Mouse (Mus musculus) CH12.LX (cell line): ENCODE results near the gene Ccr4.

ENCODE experiments used
- BHLHE40 ChIP-seq: IDR thresholded peaks from 2 replicates; pipeline ENCODE4 v1.6.1; 2011; ENCODE audit warnings: mild to moderate bottlenecking, low read depth, low read length, improper control_type of control experiment
- CTCF ChIP-seq, 2 experiments: IDR thresholded peaks in 1 of 2; conservative IDR thresholded peaks in 1 of 2; 2 replicates each; pipeline ENCODE4 v1.5.1; 2011 to 2012; ENCODE audit warnings: low read depth in 2 of 2, low read length in 2 of 2, improper control_type of control experiment in 1 of 2, inconsistent platforms in 1 of 2, mild to moderate bottlenecking in 1 of 2, moderate library complexity in 1 of 2
- E2F4 ChIP-seq: IDR thresholded peaks from 2 replicates; pipeline ENCODE4 v1.6.1; 2011; ENCODE audit warnings: low read depth, low read length, improper control_type of control experiment; ENCODE audit not compliant: insufficient replicate concordance
- KAT2A ChIP-seq: IDR thresholded peaks from 2 replicates; pipeline ENCODE4 v1.6.1; 2012; ENCODE audit warnings: low read length, improper control_type of control experiment, inconsistent platforms; ENCODE audit not compliant: insufficient replicate concordance
- MAFK ChIP-seq: IDR thresholded peaks from 2 replicates; pipeline ENCODE4 v1.6.1; 2011; ENCODE audit warnings: low read length, improper control_type of control experiment; ENCODE audit not compliant: insufficient replicate concordance
- MAZ ChIP-seq: IDR thresholded peaks from 2 replicates; pipeline ENCODE4 v1.6.1; 2012; ENCODE audit warnings: low read depth, mild to moderate bottlenecking, inconsistent platforms, low read length, improper control_type of control experiment, moderate library complexity
- POLR2A ChIP-seq: IDR thresholded peaks from 2 replicates; pipeline ENCODE4 v1.6.1; 2011; ENCODE audit warnings: low read depth, mild to moderate bottlenecking, improper control_type of control experiment, low read length
- RCOR1 ChIP-seq: conservative IDR thresholded peaks from 2 replicates; pipeline ENCODE4 v1.6.1; 2012; ENCODE audit warnings: low read depth, mild to moderate bottlenecking, inconsistent platforms, low read length, improper control_type of control experiment
- SIN3A ChIP-seq: IDR thresholded peaks from 2 replicates; pipeline ENCODE4 v1.6.1; 2012; ENCODE audit warnings: low read length, improper control_type of control experiment, inconsistent platforms
- SMC3 ChIP-seq: IDR thresholded peaks from 2 replicates; pipeline ENCODE4 v1.6.1; 2011; ENCODE audit warnings: low read depth, low read length, improper control_type of control experiment
- USF1 ChIP-seq: IDR thresholded peaks from 2 replicates; pipeline ENCODE4 v1.6.1; 2014; ENCODE audit warnings: low read depth, mild to moderate bottlenecking, inconsistent platforms, low read length, improper control_type of control experiment

- TF ChIP-seq SMC3 (peak; percentile 46), MAZ (no peak), CTCF (conservative IDR thresholded peaks at IDR 0.05 in 1 of 2, IDR thresholded peaks at IDR 0.05 in 1 of 2; ENCODE audit: low read depth in 2 of 2, low read length in 2 of 2) (peak in 1 of 2 experiments; percentile 63; a peak in 2 of 4 replicates), POLR2A (no peak), USF1 (no peak), MAFK (no peak), BHLHE40 (no peak), E2F4 (no peak), RCOR1 (no peak), SIN3A (no peak), KAT2A (no peak)
These were observed 14.2 kb upstream of the Ccr4 start for GRCm38 (mm10) chr9:114518812-114519477.
